18 mouse cellular contexts compared by ENCODE assay signal in genomic region chr15:10160663-10161062, GRCm38 (mm10). TPM values are rescaled to one million over a fixed set of nuclear protein-coding genes. Genes with fewer than 3 reads are reported as not detected.
"Had no signal": no experiment of that assay in that cellular context is flagged by ENCODE, and none has a peak within 500 bp of the region (broad histone marks: within the 10 kb centered on the region; RNA-seq: fewer than 3 reads in every experiment).

No protein-coding gene starts in this region.

- H3K4me1 ChIP-seq: lung, embryonic 15.5 days; megakaryocyte, embryonic 14.5 days; midbrain, embryonic 13.5 days; midbrain, embryonic 15.5 days; neural tube, embryonic 12.5 days; stomach, embryonic 15.5 days had no signal

- ATAC-seq: liver, postnatal 0 days; lung, postnatal 0 days; midbrain, embryonic 13.5 days; midbrain, embryonic 15.5 days had no signal

- H3K27me3 ChIP-seq: lung, embryonic 15.5 days; megakaryocyte, embryonic 14.5 days; midbrain, embryonic 13.5 days; midbrain, embryonic 15.5 days; neural tube, embryonic 12.5 days; stomach, embryonic 15.5 days had no signal

- H3K9ac ChIP-seq: liver, postnatal 0 days; lung, embryonic 15.5 days; midbrain, embryonic 13.5 days; midbrain, embryonic 15.5 days; neural tube, embryonic 12.5 days; stomach, embryonic 15.5 days had no signal

- H3K27ac ChIP-seq: lung, embryonic 15.5 days; macrophage; midbrain, embryonic 13.5 days; midbrain, embryonic 15.5 days; neural tube, embryonic 12.5 days; stomach, embryonic 15.5 days; stomach, postnatal 0 days had no signal

- H3K4me2 ChIP-seq: lung, embryonic 15.5 days; midbrain, embryonic 11.5 days; midbrain, embryonic 13.5 days; midbrain, embryonic 15.5 days; neural tube, embryonic 12.5 days; stomach, embryonic 15.5 days had no signal

- H3K9me3 ChIP-seq: lung, embryonic 15.5 days; midbrain, embryonic 13.5 days; midbrain, embryonic 15.5 days; neural tube, embryonic 12.5 days; stomach, embryonic 15.5 days had no signal

- H3K4me3 ChIP-seq: lung, embryonic 15.5 days; megakaryocyte, embryonic 14.5 days; midbrain, embryonic 13.5 days; midbrain, embryonic 15.5 days; neural tube, embryonic 12.5 days; stomach, embryonic 15.5 days had no signal

- H3K36me3 ChIP-seq: lung, embryonic 15.5 days; midbrain, embryonic 13.5 days; midbrain, embryonic 15.5 days; neural tube, embryonic 12.5 days; stomach, embryonic 15.5 days had no signal

- DNase-seq: liver, postnatal 0 days; lung, adult 2 months; lung, postnatal 14 days; lung, postnatal 36 days; right cerebral cortex, postnatal 14 days; thymus, postnatal 14 days; thymus, postnatal 36 days had no signal

RNA-seq across cellular contexts. Expression of gene Prlr, which starts 16.4 kb away (rescaled TPM):
- total RNA-seq: monocyte, adult 5-6 weeks had no signal
- polyA plus RNA-seq: macrophage had no signal
